Mouse (Mus musculus): Measurements from ENCODE around the gene 6430548M08Rik. TPM values are rescaled to one million over a fixed set of nuclear protein-coding genes. Genes with fewer than 3 reads are reported as not detected.

6430548M08Rik gene
- total and polyA plus RNA-seq, 2 experiments from 2014 or later = 33.9 to 66.1 TPM

- no peak for ATAC-seq
- H3K4me1 ChIP-seq (ENCODE audit: insufficient read depth, low read length) = peaks cover 14% of the 10 kb centered on the region
- no peak for DNase-seq (ENCODE audit: low spot score)
- WGBS = 67% methylated on average over 8 of the region's 8 CpGs
- no peak overlapping the region for H3K27ac ChIP-seq
- no peak for TF ChIP-seq CTCF (IDR thresholded peaks at IDR 0.05; ENCODE audit: low read depth)
- no peaks in the 10 kb centered on the region for H3K9me3 ChIP-seq (ENCODE audit: low read length)
- H3K4me3 ChIP-seq (ENCODE audit: low read length) = no peak overlapping the region
- peaks cover 3% of the 10 kb centered on the region for H3K36me3 ChIP-seq (ENCODE audit: insufficient read depth, low read length)
- H3K27me3 ChIP-seq (ENCODE audit: insufficient read depth, low read length) = no peaks in the 10 kb centered on the region
- no peak overlapping the region for H3K9ac ChIP-seq (replicated peaks; ENCODE audit: low read length)
- H3K4me2 ChIP-seq (ENCODE audit: low read depth, low read length) = no peak overlapping the region
Measured at GRCm38 (mm10) chr8:120163376-120163775, 49.4 kb downstream of the 6430548M08Rik start.

GRCm38 (mm10) chr8:120164026-120164425, 50.1 kb downstream of the 6430548M08Rik start:
- DNase-seq (ENCODE audit: low spot score) (no peak), ATAC-seq (no peak)
- Histone ChIP-seq H3K9ac (replicated peaks; ENCODE audit: low read length) (no peak overlapping the region; the same call in 1 of the 2 replicates), H3K4me2 (ENCODE audit: low read depth, low read length) (no peak overlapping the region), H3K36me3 (ENCODE audit: insufficient read depth, low read length) (peaks cover 3% of the 10 kb centered on the region), H3K9me3 (ENCODE audit: low read length) (no peaks in the 10 kb centered on the region), H3K27me3 (ENCODE audit: insufficient read depth, low read length) (no peaks in the 10 kb centered on the region), H3K4me3 (ENCODE audit: low read length) (no peak overlapping the region), H3K27ac (no peak overlapping the region), H3K4me1 (ENCODE audit: insufficient read depth, low read length) (peaks cover 16% of the 10 kb centered on the region)
- TF ChIP-seq CTCF (IDR thresholded peaks at IDR 0.05; ENCODE audit: low read depth) = no peak
- WGBS = 89% methylated on average over 5 of the region's 5 CpGs

GRCm38 (mm10) chr8:120167136-120167535, 53.2 kb downstream of the 6430548M08Rik start:
- no peak for TF ChIP-seq CTCF (IDR thresholded peaks at IDR 0.05; ENCODE audit: low read depth)
- Histone ChIP-seq H3K9me3 (ENCODE audit: low read length) (no peaks in the 10 kb centered on the region), H3K27me3 (ENCODE audit: insufficient read depth, low read length) (no peaks in the 10 kb centered on the region), H3K4me1 (ENCODE audit: insufficient read depth, low read length) (peaks cover 13% of the 10 kb centered on the region), H3K27ac (no peak overlapping the region), H3K36me3 (ENCODE audit: insufficient read depth, low read length) (no peaks in the 10 kb centered on the region; the same call in none of the 2 replicates), H3K9ac (replicated peaks; ENCODE audit: low read length) (no peak overlapping the region), H3K4me3 (ENCODE audit: low read length) (no peak overlapping the region), H3K4me2 (ENCODE audit: low read depth, low read length) (no peak overlapping the region)
- 64% methylated on average over 8 of the region's 8 CpGs for WGBS
- ATAC-seq (no peak), DNase-seq (ENCODE audit: low spot score) (no peak)

GRCm38 (mm10) chr8:120167821-120168220, 53.9 kb downstream of the 6430548M08Rik start:
- Histone ChIP-seq H3K27me3 (ENCODE audit: insufficient read depth, low read length) (no peaks in the 10 kb centered on the region), H3K4me1 (ENCODE audit: insufficient read depth, low read length) (peaks cover 13% of the 10 kb centered on the region), H3K4me3 (ENCODE audit: low read length) (no peak overlapping the region), H3K36me3 (ENCODE audit: insufficient read depth, low read length) (no peaks in the 10 kb centered on the region), H3K9ac (replicated peaks; ENCODE audit: low read length) (0 out of 2 replicates have a peak overlapping the region, but pooled peaks have one; percentile 9), H3K27ac (peak overlapping the region; percentile 56; the same call in 1 of the 2 replicates), H3K9me3 (ENCODE audit: low read length) (no peaks in the 10 kb centered on the region), H3K4me2 (ENCODE audit: low read depth, low read length) (no peak overlapping the region)
- ATAC-seq = peak; percentile 13; the same call in 1 of the 2 replicates
- DNase-seq (ENCODE audit: low spot score) = peak; percentile 39
- no peak for TF ChIP-seq CTCF (IDR thresholded peaks at IDR 0.05; ENCODE audit: low read depth)
- 28% methylated on average over 5 of the region's 5 CpGs for WGBS

DNA sequence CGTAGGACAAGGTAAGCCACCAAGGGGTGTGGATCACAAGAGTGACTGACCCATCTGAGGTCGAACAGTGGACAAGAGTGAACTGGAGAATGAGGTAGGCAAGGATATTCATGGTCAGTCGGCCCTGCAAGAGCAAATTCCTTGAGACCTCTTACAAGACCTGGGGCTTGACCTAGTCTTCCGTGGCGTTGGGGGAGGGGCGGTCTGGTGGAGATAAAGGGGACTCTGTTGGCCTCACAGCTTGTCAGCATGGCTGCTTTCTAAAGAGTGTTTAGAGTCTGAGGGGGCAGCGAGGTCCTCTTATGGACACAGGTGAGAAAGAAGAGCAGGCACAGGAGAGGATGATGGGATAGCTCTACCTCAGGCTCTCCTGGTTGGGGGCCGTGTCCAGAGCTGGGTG, 55.2 kb downstream of the 6430548M08Rik start:
- H3K36me3 ChIP-seq (ENCODE audit: insufficient read depth, low read length) = no peaks in the 10 kb centered on the region
- no peak for TF ChIP-seq CTCF (IDR thresholded peaks at IDR 0.05; ENCODE audit: low read depth)
- no peak overlapping the region for H3K9ac ChIP-seq (replicated peaks; ENCODE audit: low read length)
- H3K27ac ChIP-seq = no peak overlapping the region
- H3K4me1 ChIP-seq (ENCODE audit: insufficient read depth, low read length) = peaks cover 13% of the 10 kb centered on the region
- 43% methylated on average over 8 of the region's 8 CpGs for WGBS
- H3K4me2 ChIP-seq (ENCODE audit: low read depth, low read length) = no peak overlapping the region
- ATAC-seq (no peak), DNase-seq (ENCODE audit: low spot score) (no peak)
- no peaks in the 10 kb centered on the region for H3K27me3 ChIP-seq (ENCODE audit: insufficient read depth, low read length)
- H3K9me3 ChIP-seq (ENCODE audit: low read length) = no peaks in the 10 kb centered on the region
- H3K4me3 ChIP-seq (ENCODE audit: low read length) = no peak overlapping the region

- no peak overlapping the region for H3K27ac ChIP-seq
- H3K4me1 ChIP-seq (ENCODE audit: insufficient read depth, low read length) = peaks cover 22% of the 10 kb centered on the region
- no peak for TF ChIP-seq CTCF (IDR thresholded peaks at IDR 0.05; ENCODE audit: low read depth)
- ATAC-seq (no peak), DNase-seq (ENCODE audit: low spot score) (no peak)
- H3K4me2 ChIP-seq (ENCODE audit: low read depth, low read length) = no peak overlapping the region
- no peaks in the 10 kb centered on the region for H3K9me3 ChIP-seq (ENCODE audit: low read length)
- H3K9ac ChIP-seq (replicated peaks; ENCODE audit: low read length) = no peak overlapping the region
- 61% methylated on average over 1 of the region's 1 CpGs for WGBS
- no peaks in the 10 kb centered on the region for H3K36me3 ChIP-seq (ENCODE audit: insufficient read depth, low read length)
- H3K27me3 ChIP-seq (ENCODE audit: insufficient read depth, low read length) = no peaks in the 10 kb centered on the region
- H3K4me3 ChIP-seq (ENCODE audit: low read length) = no peak overlapping the region
Measured at GRCm38 (mm10) chr8:120173195-120173594, 59.2 kb downstream of the 6430548M08Rik start.

- no peaks in the 10 kb centered on the region for H3K9me3 ChIP-seq (ENCODE audit: low read length)
- no peak for TF ChIP-seq CTCF (IDR thresholded peaks at IDR 0.05; ENCODE audit: low read depth)
- H3K27me3 ChIP-seq (ENCODE audit: insufficient read depth, low read length) = no peaks in the 10 kb centered on the region
- no peaks in the 10 kb centered on the region for H3K36me3 ChIP-seq (ENCODE audit: insufficient read depth, low read length)
- no peak overlapping the region for H3K4me3 ChIP-seq (ENCODE audit: low read length)
- no peak for ATAC-seq
- DNase-seq (ENCODE audit: low spot score) = no peak
- H3K4me1 ChIP-seq (ENCODE audit: insufficient read depth, low read length) = peaks cover 23% of the 10 kb centered on the region
- no peak overlapping the region for H3K27ac ChIP-seq
- 42% methylated on average over 18 of the region's 18 CpGs for WGBS
- H3K9ac ChIP-seq (replicated peaks; ENCODE audit: low read length) = no peak overlapping the region
- H3K4me2 ChIP-seq (ENCODE audit: low read depth, low read length) = no peak overlapping the region
Measured at GRCm38 (mm10) chr8:120174606-120175005, 60.7 kb downstream of the 6430548M08Rik start.

Data from hindbrain, postnatal 0 days (tissue).